Mouse (Mus musculus) ovary, postnatal 14 days (tissue): ENCODE measurements around the gene 0610030E20Rik.

Experiments used
- DNase-seq: peaks from one replicate; pipeline ENCODE4 v3.0.0; 2022; ENCODE audit warnings: low spot score

0610030E20Rik gene

DNA sequence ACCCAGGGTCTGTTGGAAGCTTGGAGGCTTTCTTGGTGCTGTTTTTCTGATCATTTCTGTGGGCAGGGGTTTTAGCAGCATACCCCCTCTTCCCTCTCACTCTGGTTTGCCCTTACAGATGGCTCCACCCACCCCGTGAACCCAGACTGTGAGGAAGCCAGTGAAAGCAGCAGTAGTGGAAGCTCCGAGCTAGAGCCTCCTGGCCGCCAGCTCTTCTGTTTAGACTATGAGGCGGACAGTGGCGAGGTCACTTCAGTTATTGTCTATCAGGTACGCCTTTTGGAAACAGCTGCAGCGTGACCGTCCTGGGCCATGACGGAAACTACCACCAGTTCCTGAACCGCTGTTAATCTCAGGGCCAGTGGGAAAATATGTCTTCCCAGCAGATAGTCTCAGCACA lies 1.3 kb downstream of the 0610030E20Rik start:
- no peak for DNase-seq

DNA sequence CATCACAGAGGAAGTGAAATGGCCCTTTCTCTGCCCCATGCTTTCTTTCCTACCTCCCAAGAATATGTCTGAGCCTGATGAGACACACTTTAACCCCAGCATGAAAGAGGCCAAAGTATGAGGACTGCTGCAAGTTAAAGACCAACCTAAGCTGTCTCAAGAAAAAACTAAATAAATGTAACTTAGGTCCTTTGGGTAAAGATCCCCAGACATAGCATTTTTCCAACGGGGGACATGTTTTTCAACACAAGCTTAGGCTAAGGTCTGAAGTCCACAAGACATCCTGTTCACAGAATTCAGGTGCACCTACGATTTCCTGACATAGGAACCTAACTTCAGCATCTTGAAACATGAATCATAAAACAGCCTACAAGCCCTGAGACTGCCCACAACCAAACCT lies 3.1 kb downstream of the 0610030E20Rik start:
- no peak for DNase-seq

DNA sequence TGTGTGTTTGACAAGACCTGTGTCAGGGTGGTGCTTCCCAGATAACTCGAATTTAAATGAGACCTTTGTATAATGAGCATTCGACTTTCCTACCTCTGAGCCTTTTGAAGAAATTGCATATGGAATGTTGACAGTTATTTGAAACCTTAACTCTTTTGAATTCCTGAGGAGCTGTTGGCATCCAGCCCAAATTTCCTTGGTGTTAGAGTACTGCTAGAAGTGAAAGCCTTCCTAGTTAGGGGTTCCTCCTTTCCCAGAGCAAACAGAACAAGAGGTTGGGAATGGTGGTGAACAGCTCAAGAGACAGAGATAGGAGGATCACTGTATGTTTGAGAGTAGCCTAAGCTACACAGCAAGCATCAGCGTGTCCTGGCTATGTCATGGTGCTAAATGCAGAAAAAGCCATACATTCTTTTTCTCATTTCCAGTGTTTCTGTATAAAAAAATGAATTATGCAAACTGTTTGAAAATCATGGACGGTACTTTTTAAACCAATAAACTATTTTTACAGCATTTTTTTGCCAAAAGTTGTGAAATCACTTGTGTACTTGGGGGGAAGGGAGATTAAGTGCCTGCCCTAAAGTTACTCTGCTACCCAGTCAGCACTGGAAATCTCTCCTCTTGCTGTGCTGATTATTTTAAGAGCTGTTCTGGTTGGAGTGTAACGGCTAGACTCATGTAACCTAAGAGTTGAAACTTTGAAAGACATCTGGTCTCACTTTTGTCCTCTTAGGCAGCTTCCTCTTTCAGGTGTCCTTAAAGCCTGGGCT lies 5.7 kb downstream of the 0610030E20Rik start:
- DNase-seq = no peak

DNA sequence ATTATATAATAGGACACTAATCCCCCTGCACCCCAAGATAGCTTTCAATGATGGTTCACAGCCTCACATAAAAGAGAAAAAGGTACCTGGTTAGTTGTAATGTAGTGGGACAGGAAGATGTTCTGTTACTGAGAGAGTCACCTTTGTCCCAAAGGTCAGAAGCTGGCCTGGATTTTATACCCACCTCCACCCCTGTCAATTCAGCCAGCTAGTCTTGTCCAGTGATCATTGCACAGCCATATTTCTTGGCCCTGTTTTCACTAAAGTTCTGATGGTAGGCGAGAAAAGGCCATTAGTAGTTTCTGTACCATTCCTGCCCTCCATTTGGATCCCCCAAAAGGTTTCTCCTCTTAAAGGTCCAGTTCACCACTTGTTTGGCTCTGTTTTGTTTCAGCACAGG lies 6.9 kb downstream of the 0610030E20Rik start:
- DNase-seq = no peak

DNA sequence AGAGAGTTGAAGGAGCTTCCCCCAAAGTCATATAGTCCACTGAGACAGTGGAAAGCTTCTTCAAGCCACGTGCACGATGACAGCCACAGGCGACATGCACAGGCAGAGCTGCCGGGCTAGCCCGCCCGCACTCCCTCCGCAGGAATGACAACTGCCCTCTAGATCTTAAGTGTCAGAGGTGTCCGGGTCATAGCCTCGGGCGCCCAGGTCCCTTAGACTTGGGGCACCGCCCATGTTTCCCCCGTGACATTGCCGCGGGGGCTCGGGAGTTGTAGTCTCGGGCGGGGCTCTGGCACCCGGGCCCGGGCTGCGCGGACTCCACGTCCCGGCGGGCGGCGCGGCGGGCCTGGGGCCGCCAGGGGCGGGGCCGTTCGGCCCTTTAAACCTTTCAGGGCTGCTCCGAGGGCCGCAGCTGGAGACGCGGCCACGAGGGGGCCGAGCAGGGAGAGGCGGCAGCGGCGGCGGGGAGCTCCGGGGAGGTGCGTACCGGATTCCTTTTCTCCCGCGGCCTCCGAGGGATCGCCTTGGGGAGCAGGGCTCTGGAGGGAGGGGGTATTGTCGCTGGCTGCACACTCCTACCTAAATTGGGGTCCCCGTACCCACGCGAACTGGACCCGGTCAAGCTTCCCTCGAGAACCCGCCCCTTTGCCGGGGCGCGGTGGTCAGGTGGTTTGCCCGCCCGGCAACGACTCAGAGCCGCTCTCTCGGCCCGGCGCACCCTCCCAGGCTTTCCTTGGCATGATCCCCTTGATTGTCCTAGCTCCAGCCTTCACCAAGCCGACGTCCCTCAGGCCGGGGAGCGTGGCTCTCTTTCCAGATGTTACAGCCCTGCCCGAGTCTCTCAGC lies 8.2 kb downstream of the 0610030E20Rik start, which contains the start of gene Tmem150a:
Tmem150a (plus strand) TSS at position 382 of the 846 bp plus-strand sequence.
- DNase-seq = peak; percentile 70

DNA sequence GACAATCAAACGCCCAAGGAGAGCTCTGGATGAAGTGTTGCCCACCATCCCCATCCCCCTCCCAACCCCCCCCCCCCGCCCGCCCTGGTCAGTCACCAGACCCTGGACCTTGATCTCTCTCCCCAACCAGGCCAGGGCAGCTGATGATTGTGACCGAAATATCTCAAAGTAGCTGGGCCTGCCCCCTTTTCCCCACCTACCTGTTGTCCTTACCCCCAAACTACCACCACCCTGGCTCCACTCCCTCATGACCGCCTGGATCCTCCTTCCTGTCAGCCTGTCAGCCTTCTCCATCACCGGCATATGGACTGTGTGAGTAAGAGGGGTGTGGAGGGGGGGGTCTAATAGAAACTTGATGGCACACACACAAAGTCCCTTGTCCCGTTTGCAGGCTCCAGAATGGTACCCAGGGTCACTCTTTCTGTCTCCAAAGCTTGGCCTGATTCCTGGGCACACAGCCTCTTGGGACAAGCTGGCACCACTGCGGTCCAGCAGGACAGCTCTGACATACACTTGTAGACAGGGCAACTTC lies 8.9 kb downstream of the 0610030E20Rik start:
- no peak for DNase-seq

DNA sequence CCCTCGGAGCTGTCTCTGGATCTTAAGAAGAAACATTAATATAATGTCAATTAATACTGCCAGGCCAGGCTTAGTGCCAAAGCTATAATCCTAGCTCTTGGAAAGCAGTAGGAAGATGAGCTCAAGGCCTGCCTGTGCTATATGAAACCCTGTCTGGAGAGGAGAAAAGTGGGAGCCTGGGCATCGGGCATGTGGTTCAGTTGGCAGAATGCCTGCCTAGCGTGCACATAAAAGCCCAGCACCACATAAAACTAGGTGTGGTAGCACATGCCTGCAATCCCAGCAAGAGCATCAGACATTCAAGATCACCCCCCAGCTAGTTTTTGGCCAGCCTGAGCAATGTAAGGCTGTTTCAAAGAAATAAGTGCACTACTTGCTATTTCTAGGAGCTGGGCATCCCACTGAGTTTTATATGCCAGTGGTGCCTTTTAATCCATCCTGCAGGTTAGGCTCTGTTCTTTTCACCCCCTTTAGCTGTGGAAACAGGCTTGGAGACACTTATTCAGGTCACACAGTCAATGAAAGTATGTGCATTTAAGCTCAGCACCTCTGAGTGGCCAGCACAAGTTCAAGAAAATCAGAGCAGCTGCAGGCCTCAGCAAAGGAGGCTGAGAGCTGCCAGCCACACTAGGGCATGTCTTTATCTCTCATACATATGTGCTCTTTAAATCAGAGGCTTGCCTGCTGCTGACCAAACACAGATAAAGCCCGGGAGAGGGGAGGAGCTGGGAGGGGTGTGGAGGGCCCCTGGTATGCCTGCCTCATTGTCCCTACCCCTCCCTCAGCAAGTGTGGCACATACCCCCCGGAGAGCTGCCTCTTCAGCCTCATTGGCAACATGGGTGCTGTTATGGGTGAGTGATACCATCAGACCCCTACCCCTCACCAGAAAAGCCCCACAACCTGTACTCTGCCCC lies 10.3 kb downstream of the 0610030E20Rik start:
- no peak for DNase-seq

DNA sequence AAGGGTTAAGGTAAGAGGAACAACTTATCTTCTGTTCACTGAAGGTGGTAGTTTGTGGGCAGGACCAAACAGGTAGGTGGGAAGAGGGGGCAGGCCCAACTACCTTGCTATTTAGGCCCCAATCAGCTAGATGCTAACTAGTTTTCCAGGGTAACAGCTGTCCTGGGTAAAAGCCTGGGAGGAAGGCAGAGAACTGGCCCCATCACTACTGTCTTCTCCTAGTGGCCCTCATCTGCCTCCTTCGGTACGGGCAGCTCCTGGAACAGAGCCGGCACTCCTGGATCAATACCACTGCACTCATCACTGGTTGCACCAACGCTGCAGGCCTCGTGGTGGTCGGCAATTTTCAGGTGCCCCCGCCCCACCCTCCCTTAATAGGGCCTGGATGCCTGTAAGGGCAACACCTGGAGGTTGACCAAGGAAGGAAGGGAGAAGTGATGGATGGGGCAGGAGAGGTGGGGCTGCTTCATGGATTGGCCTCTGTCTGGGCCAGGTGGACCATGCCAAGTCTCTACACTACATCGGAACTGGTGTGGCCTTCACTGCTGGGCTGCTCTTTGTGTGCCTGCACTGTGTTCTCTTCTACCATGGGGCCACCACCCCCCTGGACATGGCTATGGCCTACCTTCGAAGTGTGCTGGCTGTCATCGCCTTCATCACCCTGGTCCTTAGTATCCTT lies 11.1 kb downstream of the 0610030E20Rik start:
- no peak for DNase-seq

DNA sequence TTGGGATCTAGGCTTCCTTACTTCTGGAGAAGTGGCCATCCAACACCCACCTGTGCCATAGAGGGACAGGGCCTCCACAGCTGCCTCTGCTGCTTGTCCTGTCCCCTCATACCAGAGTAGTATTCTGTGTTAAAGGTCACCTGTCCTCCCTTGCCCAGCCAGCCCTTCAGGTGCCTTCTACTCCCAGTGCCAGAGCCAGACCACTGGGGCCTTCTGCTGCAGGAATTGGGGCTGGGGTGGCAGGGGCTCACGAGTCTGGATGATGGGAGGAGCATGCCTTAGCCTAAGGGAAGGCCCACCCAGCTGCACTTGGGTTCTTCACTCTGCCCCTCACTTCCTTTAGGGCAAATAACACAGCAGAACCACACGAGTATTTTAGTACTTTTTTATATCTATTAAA lies 12.2 kb downstream of the 0610030E20Rik start:
- DNase-seq = no peak

DNA sequence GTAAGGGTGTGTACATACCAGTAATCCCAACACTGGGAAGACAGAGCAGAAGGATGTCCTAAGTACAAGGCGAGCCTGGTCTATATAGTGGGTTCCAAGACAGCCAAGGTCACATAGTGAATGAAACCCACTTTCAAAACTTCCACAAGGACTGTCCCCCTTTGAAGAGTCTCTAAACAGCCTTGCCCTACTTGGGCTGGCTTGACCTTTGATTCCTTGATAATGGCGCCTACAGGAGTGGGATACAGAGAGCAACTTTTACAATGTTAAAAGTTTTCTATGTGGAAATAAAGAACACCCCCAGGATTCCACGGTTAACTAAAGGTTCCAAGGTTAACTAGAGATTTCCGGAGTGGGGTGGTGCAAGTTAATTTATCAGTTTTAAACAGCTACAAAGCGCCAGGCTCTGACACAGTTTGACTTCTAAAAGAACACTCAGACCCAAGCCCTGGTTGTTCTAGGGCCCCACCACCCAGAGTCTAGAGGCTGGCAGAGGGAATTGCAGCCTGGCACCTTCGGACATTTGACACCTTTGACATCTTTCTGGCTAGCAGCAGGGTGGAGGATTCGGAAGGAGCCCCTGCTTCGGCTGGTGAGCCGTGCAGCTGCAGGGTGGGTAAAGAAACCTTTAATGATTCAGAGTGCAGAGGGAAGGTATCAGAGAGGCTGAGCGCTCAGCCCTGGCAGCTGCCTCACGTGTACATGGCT lies 12.9 kb downstream of the 0610030E20Rik start:
- DNase-seq = no peak

DNA sequence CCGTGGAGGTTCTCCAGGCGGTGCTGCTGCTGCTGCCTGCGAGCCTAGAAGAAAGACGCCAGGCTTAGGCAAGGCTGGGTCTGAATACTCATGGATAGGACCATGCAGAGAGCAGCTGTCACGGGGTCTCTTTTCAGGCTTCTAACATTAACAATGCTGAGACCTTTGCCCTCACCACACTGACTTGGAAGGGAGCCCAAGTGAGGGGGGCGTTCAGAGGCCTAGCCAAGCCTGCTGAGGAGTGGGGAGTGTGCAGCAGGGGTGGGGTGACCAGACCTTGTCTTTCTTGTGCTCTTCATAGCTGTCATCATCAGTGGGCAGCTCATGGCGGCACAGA lies 13.4 kb downstream of the 0610030E20Rik start:
- no peak for DNase-seq

DNA sequence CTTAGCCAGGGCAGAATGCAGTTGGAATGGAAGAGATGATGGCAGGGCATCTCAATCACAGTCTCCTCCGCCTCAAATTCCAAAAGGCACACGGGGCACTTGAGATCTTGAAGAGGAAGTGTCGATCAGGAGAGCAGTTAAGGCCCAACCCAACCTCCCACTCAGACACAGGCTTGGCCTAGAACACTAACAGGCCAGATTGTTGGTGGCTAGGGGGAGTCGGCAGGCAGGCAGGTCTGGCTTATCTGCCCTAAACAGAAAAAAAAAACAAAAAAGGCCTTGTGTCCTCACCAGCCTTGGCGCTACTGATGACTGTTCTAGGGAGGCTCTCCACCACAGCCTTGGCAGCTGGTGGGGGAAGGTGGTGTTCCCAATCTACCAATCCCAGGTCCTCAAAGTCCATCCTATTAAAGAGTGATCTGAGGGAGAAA lies 14.0 kb downstream of the 0610030E20Rik start:
- DNase-seq = no peak

DNA sequence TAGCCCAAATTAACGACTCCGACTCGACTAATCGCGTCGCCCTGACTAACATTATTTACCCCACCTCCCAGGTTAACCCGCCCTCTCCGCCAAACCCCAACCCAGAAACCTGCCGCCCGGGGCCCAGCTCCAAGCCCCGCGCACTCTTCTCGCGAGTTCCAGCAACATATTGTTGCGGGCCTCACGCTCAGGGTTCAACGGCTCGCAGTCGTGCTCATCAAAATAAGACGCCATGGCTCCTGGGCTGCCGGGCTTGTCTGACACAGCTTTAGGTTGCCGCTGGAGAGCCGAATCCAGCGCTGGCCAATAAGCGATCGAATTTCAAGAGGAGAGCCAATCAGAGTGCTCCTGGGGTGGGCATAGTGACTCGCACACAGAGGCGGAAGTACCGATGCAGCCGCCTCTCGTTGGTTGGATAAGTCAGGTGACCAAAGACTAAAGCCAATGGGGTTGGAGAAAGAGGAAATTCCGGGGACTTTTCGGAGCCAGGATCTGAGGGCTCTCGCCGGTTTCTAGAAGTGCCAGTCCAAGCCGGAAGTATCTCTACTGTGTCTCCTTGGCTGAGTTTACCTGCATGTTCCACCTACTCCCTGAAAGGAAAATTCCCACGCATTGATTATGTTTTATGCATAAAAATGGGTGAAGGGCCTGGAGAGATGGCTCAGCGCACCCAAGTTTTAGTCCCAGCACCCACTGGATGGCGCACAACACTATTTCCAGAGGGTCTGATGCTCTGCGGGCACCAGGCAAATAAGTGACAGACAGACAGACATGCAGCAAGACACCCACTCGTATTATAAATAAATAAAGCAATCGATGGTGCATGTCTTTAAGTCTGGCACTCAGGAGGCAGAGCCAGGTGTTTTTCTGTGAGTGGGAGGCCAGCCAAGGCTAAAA lies 15.3 kb downstream of the 0610030E20Rik start:
- peak; percentile 85 for DNase-seq

DNA sequence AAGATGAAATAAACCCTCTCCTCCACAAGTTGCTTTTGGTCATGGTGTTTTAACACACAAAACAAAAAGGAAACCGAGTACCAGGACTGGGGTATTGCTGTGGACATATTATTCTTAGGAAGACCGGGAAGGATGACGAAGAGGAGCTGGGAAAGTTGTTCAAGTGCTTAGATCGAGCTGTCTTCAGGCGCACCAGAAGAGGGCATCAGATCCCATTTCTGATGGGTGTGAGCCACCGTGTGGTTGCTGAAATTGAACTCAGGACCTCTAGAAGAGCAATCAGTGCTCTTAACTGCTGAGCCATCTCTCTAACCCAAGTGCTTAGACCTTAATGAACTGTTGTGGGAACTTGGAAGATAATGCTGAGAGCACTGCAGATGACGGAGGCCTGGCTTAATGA lies 16.9 kb downstream of the 0610030E20Rik start:
- DNase-seq = no peak

DNA sequence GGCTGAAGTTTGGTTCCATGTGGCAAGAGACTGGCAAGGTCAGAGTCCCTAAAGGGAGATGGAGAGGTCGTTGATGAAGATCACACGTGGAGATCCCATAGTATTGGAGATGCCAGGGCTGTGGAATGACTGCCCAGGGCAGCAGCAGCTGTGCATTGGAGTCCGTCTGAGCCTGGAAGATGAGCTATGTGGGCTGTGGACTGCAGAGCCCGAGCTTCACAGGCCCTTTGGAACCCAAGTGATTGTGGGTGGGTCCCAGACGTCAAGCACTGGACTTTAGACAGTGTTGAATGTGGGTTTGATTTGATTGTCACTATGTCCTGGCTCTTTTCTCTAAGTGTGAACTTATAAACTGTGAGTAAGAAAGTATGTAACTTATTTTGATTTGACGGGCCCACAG lies 17.9 kb downstream of the 0610030E20Rik start:
- no peak for DNase-seq

DNA sequence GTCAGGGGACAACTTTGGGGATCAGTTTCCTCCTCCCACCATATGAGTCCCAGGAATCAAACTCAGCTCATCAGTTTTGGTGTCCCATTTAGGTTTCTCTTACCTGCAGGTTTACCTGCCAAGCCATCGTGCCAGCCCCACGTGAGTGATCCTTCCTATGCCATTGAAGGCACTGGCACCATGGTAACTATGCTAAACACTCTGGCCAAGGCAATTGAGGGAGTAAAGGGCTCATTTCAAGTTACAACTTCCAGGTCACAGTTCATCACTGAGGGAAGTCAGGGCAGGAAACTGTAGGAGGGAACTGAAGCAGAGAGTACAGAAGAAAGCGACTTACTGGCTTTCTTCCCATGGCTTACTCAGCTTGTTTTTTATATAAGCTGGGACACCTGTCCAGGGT lies 19.2 kb downstream of the 0610030E20Rik start:
- no peak for DNase-seq

DNA sequence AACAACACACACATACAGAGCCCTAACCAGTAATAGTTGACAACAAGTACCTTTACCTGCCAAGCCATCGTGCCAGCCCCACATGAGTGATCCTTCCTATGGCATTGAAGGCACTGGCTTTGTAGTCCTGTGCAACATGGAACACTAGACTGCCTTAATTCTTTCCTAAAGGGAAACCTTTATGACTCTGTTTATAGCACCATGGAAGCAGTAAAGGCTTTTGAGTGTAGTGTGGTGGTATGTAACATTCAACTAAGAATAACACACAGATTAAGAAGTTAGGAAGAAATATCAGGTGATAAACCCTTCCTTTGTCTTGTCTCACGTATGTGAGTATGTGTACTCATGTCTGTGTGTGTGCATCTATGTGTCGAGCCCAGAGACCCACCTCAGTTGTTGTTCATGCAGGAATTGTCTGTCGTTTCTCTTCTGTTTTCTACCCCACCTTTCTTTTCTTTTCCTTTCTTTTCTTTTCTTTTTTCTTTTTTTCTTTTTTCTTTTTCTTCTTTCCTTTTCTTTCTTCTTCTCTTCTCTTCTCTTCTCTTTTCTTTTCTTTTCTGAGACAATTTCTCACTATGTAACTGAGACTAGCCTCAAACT lies 19.8 kb downstream of the 0610030E20Rik start, which contains the start of gene Rnf181:
Rnf181 (minus strand) TSS at position 113 of the 600 bp plus-strand sequence.
- no peak for DNase-seq

DNA sequence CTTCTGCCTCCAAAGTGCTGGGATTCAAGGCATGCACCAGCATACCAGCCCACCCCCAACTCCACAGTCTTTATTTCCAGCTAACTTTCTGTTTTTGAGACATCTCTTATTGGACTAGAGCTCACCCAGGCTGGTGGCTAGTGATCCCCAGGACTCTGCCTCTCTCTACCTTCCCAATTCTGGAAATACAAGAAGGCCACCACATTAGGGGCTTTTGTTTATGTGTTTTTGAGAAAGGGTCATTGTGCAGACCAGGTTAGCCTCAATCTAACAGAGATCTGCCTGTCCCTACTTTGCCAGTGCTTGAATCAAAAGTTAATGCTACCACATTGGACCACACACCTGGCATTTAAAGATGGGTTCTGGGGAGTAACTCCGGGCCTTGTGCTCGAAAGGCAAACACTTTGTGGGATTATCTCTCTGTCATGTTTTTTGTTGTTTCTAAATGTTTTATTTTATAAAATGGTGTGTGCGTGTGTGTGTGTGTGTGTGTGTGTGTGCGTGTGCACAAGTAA lies 20.4 kb downstream of the 0610030E20Rik start:
- DNase-seq = no peak

DNA sequence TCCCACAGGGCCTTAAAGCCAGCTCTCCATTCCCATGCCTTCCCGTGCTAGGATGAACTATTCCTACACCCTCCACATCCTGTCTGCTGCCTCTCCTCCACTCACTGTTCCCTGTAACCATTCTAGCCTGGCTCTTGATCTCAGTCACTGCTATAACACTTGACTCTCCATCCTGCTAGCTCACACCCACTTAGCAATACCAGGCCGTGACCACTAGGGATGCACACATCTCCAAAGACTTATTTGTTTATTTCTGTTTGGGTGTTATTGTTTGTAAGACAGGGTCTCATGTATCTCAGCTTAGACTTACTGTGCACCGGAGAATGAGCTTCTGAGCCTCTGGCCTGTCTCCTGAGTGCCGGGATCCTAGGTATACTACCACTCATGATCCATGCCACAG lies 22.4 kb downstream of the 0610030E20Rik start:
- DNase-seq = no peak
